Mouse (Mus musculus): ENCODE results near the gene Opa1. TPM values are rescaled to one million over a fixed set of nuclear protein-coding genes. Genes with fewer than 3 reads are reported as not detected.

Gene Opa1
- polyA plus RNA-seq, 2 experiments: 9.6 to 17.0 TPM

DNA sequence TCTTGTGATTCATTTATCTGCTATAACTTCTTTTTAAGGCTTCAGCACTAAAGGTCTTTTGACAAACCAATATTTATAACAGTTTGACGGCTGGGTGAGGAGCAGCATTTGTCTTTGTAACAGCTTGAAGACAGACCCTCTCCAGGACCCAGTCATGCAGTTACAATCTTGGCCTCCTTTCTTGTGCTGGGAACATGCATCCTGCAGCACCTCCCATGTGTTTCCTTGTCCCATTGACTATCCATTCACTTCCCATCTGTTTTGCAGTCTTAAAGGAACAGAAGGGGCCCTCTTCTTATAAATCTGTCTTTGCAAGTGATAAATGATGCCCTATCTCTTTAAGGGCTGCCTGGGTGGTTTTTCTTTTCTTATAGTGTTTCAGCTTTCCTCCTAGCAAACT is 63.2 kb downstream of the Opa1 start:
- Histone ChIP-seq H3K27me3 (ENCODE audit: control insufficient read depth, insufficient read depth, low read length) (no peaks in the 10 kb centered on the region), H3K4me3 (ENCODE audit: insufficient read depth in 1 of 2, low read depth in 2 of 2, low read length in 2 of 2) (no peak overlapping the region), H3K9ac (replicated peaks) (no peak overlapping the region), H3K4me1 (replicated peaks; ENCODE audit: control insufficient read depth in 2 of 2, insufficient read depth in 2 of 2, low read length in 1 of 2) (no peaks in the 10 kb centered on the region), H3K27ac (no peak overlapping the region), H3K9me3 (ENCODE audit: control insufficient read depth, low read length) (no peaks in the 10 kb centered on the region), H3K36me3 (replicated peaks; ENCODE audit: control insufficient read depth, insufficient read depth, low read depth) (peaks cover 3% of the 10 kb centered on the region; the same call in 1 of the 2 replicates), H3K4me2 (ENCODE audit: low read depth) (no peak overlapping the region)
- TF ChIP-seq EP300 (IDR thresholded peaks at IDR 0.05; ENCODE audit: low read depth) (no peak), CTCF (IDR thresholded peaks at IDR 0.05; ENCODE audit: low read depth) (no peak)
- 69% methylated on average over 1 of the region's 1 CpGs for WGBS (ENCODE audit: insufficient replicate concordance)
- ATAC-seq (ENCODE audit: insufficient read depth): no peak
- no peak for DNase-seq (ENCODE audit: low read depth in 3 of 3, low spot score in 3 of 3)

DNA sequence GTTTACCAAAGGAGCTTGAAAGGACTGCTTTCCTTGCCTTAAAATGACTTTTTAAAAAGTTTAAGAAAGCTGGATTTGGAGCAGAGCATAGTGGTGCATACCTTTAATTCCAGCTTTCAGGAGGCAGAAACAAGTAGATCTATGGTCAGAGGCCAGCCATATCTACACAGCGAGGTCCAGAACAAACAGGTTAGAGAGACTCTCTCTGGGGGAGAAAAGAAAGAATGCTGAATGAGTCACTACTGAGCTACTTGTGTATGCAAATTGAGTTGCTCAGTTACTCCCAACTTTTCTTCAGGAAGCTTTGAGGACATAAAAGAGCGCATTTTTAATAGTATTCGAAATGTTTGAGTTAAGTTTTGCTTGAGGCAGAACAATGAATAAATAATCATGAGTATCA is 65.7 kb downstream of the Opa1 start:
- Histone ChIP-seq H3K4me2 (ENCODE audit: low read depth) (no peak overlapping the region), H3K36me3 (replicated peaks; ENCODE audit: control insufficient read depth, insufficient read depth, low read depth) (peaks cover 3% of the 10 kb centered on the region; the same call in 1 of the 2 replicates), H3K27me3 (ENCODE audit: control insufficient read depth, insufficient read depth, low read length) (no peaks in the 10 kb centered on the region), H3K4me1 (replicated peaks; ENCODE audit: control insufficient read depth in 2 of 2, insufficient read depth in 2 of 2, low read length in 1 of 2) (no peaks in the 10 kb centered on the region), H3K9ac (replicated peaks) (no peak overlapping the region), H3K4me3 (ENCODE audit: insufficient read depth in 1 of 2, low read depth in 2 of 2, low read length in 2 of 2) (no peak overlapping the region), H3K27ac (no peak overlapping the region), H3K9me3 (ENCODE audit: control insufficient read depth, low read length) (no peaks in the 10 kb centered on the region)
- DNase-seq (ENCODE audit: low read depth in 3 of 3, low spot score in 3 of 3) (no peak), ATAC-seq (ENCODE audit: insufficient read depth) (no peak)
- TF ChIP-seq EP300 (IDR thresholded peaks at IDR 0.05; ENCODE audit: low read depth): no peak
- TF ChIP-seq CTCF (IDR thresholded peaks at IDR 0.05; ENCODE audit: low read depth): no peak
- 87% methylated on average over 3 of the region's 3 CpGs for WGBS (ENCODE audit: insufficient replicate concordance)

GRCm38 (mm10) chr16:29646202-29646601 is 67.1 kb downstream of the Opa1 start:
- Histone ChIP-seq H3K36me3 (replicated peaks; ENCODE audit: control insufficient read depth, insufficient read depth, low read depth) (peaks cover 6% of the 10 kb centered on the region; the same call in 1 of the 2 replicates), H3K27ac (no peak overlapping the region), H3K4me1 (replicated peaks; ENCODE audit: control insufficient read depth in 2 of 2, insufficient read depth in 2 of 2, low read length in 1 of 2) (no peaks in the 10 kb centered on the region), H3K4me3 (ENCODE audit: insufficient read depth in 1 of 2, low read depth in 2 of 2, low read length in 2 of 2) (no peak overlapping the region), H3K4me2 (ENCODE audit: low read depth) (no peak overlapping the region), H3K27me3 (ENCODE audit: control insufficient read depth, insufficient read depth, low read length) (no peaks in the 10 kb centered on the region), H3K9ac (replicated peaks) (no peak overlapping the region), H3K9me3 (ENCODE audit: control insufficient read depth, low read length) (no peaks in the 10 kb centered on the region)
- DNase-seq (ENCODE audit: low read depth in 3 of 3, low spot score in 3 of 3) (no peak), ATAC-seq (ENCODE audit: insufficient read depth) (no peak)
- no peak for TF ChIP-seq EP300 (IDR thresholded peaks at IDR 0.05; ENCODE audit: low read depth)
- no peak for TF ChIP-seq CTCF (IDR thresholded peaks at IDR 0.05; ENCODE audit: low read depth)

- H3K4me2 ChIP-seq (ENCODE audit: low read depth): no peak overlapping the region
- no peak overlapping the region for H3K9ac ChIP-seq (replicated peaks)
- peaks cover 0 to 6% of the 10 kb centered on the region in 2 experiments; a peak in 1 of 4 replicates for H3K4me1 ChIP-seq (replicated peaks; ENCODE audit: control insufficient read depth in 2 of 2, insufficient read depth in 2 of 2, low read length in 1 of 2)
- 69% methylated on average over 9 of the region's 9 CpGs for WGBS (ENCODE audit: insufficient replicate concordance)
- ATAC-seq (ENCODE audit: insufficient read depth) (peak; percentile 63; the same call in 1 of the 2 replicates), DNase-seq (ENCODE audit: low read depth in 3 of 3, low spot score in 3 of 3) (no peak)
- no peaks in the 10 kb centered on the region for H3K27me3 ChIP-seq (ENCODE audit: control insufficient read depth, insufficient read depth, low read length)
- H3K27ac ChIP-seq: no peak overlapping the region
- no peak for TF ChIP-seq EP300 (IDR thresholded peaks at IDR 0.05; ENCODE audit: low read depth)
- H3K9me3 ChIP-seq (ENCODE audit: control insufficient read depth, low read length): no peaks in the 10 kb centered on the region
- H3K4me3 ChIP-seq (ENCODE audit: insufficient read depth in 1 of 2, low read depth in 2 of 2, low read length in 2 of 2): no peak overlapping the region
- peaks cover under 1% of the 10 kb centered on the region for H3K36me3 ChIP-seq (replicated peaks; ENCODE audit: control insufficient read depth, insufficient read depth, low read depth)
Measured at GRCm38 (mm10) chr16:29656187-29656825, 77.2 kb downstream of the Opa1 start.

GRCm38 (mm10) chr16:29656901-29657300 is 77.8 kb downstream of the Opa1 start:
- peaks cover 0 to 6% of the 10 kb centered on the region in 2 experiments; a peak in 1 of 4 replicates for H3K4me1 ChIP-seq (replicated peaks; ENCODE audit: control insufficient read depth in 2 of 2, insufficient read depth in 2 of 2, low read length in 1 of 2)
- DNase-seq (ENCODE audit: low read depth in 3 of 3, low spot score in 3 of 3) (no peak), ATAC-seq (ENCODE audit: insufficient read depth) (no peak)
- no peak overlapping the region for H3K4me3 ChIP-seq (ENCODE audit: insufficient read depth in 1 of 2, low read depth in 2 of 2, low read length in 2 of 2)
- H3K9ac ChIP-seq (replicated peaks): no peak overlapping the region
- TF ChIP-seq EP300 (IDR thresholded peaks at IDR 0.05; ENCODE audit: low read depth) (no peak), CTCF (IDR thresholded peaks at IDR 0.05; ENCODE audit: low read depth) (no peak)
- no peaks in the 10 kb centered on the region for H3K9me3 ChIP-seq (ENCODE audit: control insufficient read depth, low read length)
- H3K4me2 ChIP-seq (ENCODE audit: low read depth): no peak overlapping the region
- no peaks in the 10 kb centered on the region; the same call in 1 of the 2 replicates for H3K36me3 ChIP-seq (replicated peaks; ENCODE audit: control insufficient read depth, insufficient read depth, low read depth)
- WGBS (ENCODE audit: insufficient replicate concordance): 59% methylated on average over 10 of the region's 10 CpGs
- H3K27ac ChIP-seq: no peak overlapping the region
- no peaks in the 10 kb centered on the region for H3K27me3 ChIP-seq (ENCODE audit: control insufficient read depth, insufficient read depth, low read length)
